Mouse (Mus musculus) kidney, embryonic 16.5 days (tissue): ENCODE results near the gene Zfp61. TPM values are rescaled to one million over a fixed set of nuclear protein-coding genes. Genes with fewer than 3 reads are reported as not detected.

Experiments used
- ATAC-seq: fragments of 200-750 bp; cut with Nextera tagmentation; 2 replicates; pipeline ENCODE4 v1.8.0; 2017; ENCODE audit warnings: moderate TSS enrichment; ENCODE audit not compliant: low FRiP score, low TSS enrichment
- H3K27ac ChIP-seq: fragments of 300-500 bp; sonication (generic); 2 replicates; pipeline ENCODE4 v1.5.1; 2014; ENCODE audit warnings: low read length
- H3K27me3 ChIP-seq: fragments of 300-500 bp; sonication (generic); 2 replicates; pipeline ENCODE4 v1.6.1; 2014; ENCODE audit warnings: low read length, control low read depth, mixed read lengths; ENCODE audit not compliant: insufficient read depth
- H3K36me3 ChIP-seq: fragments of 300-500 bp; sonication (generic); 2 replicates; pipeline ENCODE4 v1.6.1; 2014; ENCODE audit warnings: low read length, control low read depth, mixed read lengths; ENCODE audit not compliant: insufficient read depth
- H3K4me1 ChIP-seq: fragments of 300-500 bp; sonication (generic); 2 replicates; pipeline ENCODE4 v1.6.1; 2014; ENCODE audit warnings: low read length, control low read depth, mixed read lengths; ENCODE audit not compliant: insufficient read depth
- H3K4me2 ChIP-seq: fragments of 300-500 bp; sonication (generic); replicated peaks from 2 replicates; pipeline ENCODE4 v1.6.1; 2014; ENCODE audit warnings: low read depth, low read length
- H3K4me3 ChIP-seq: fragments of 300-500 bp; sonication (generic); 2 replicates; pipeline ENCODE4 v1.5.1; 2014; ENCODE audit warnings: mild to moderate bottlenecking, low read length
- H3K9ac ChIP-seq: fragments of 300-500 bp; sonication (generic); replicated peaks from 2 replicates; pipeline ENCODE4 v1.6.1; 2014; ENCODE audit warnings: low read length
- H3K9me3 ChIP-seq: fragments of 300-500 bp; sonication (generic); 2 replicates; pipeline ENCODE4 v1.6.1; 2016; ENCODE audit warnings: low read length, control low read depth
- WGBS: fragments of 180-500 bp; shearing (Covaris S2); extraction: QIAGEN DNeasy Blood & Tissue Kit; methylation state at CpG from one replicate; pipeline ENCODE4 v1.1.7; 2014; 5-methylcytosine and 5-hydroxymethylcytosine counted together
- polyA plus RNA-seq: library from polyadenylated mRNA; unstranded; fragments of >200 nt; fragmentation: Nextera tagmentation; extraction: Ambion mirVana; gene quantifications from 2 replicates; pipeline ENCODE4 v1.2.1, GENCODE M21; 2015

Gene Zfp61
- 43.5 and 44.0 TPM in 2 replicates for polyA plus RNA-seq

DNA sequence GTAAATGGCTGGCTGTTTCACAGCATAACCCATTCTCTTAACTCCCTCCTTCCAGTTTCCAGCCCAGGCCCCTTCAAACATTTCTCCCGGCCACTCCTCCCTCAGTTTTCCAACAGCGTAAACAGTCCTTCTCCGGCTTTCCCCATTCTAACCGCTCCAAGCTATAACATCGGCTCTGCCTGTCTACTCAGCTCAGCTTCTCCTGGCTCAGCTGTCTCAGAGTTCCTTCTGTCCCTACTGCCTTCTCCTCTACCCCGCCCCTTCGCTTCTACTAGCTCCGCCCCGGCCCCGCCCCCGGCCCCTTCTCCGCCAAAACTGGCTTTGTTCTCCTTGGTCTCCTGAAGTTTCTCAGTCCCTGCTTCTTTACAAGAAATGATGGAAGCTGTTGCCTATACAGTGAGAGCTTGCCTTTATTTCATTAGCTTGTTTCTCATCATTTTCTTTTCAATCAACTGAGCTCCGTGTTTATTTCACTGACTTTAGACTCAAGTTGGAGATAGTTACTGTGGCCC, at the start of gene Zfp61:
Gene Zfp61 (minus strand): TSS at position 462 of the 512 bp plus-strand sequence.
- Histone ChIP-seq H3K9me3 (no peaks in the 10 kb centered on the region), H3K4me2 (peak within 1 kb of the TSS; percentile 89), H3K27ac (peak within 1 kb of the TSS; percentile 81), H3K4me1 (peaks cover 19% of the 10 kb centered on the region), H3K36me3 (peaks cover 35% of the 10 kb centered on the region), H3K4me3 (peak within 1 kb of the TSS; percentile 76), H3K9ac (peak within 1 kb of the TSS; percentile 88), H3K27me3 (no peaks in the 10 kb centered on the region)
- 1% methylated on average over 13 of the region's 13 CpGs for WGBS
- peak; percentile 85 for ATAC-seq

GRCm38 (mm10) chr7:24348896-24349295, 47.9 kb upstream of the Zfp61 start, which contains the start of gene Lypd5:
TSS of gene Lypd5 (plus strand) at chr7:24349196.
- WGBS: 38% methylated on average over 6 of the region's 6 CpGs
- Histone ChIP-seq H3K9me3 (no peaks in the 10 kb centered on the region), H3K4me1 (no peaks in the 10 kb centered on the region), H3K9ac (no peak within 1 kb of the TSS), H3K36me3 (no peaks in the 10 kb centered on the region), H3K4me3 (no peak within 1 kb of the TSS), H3K27me3 (no peaks in the 10 kb centered on the region), H3K4me2 (no peak within 1 kb of the TSS), H3K27ac (no peak within 1 kb of the TSS)
- no peak for ATAC-seq

- Histone ChIP-seq H3K9me3 (no peaks in the 10 kb centered on the region), H3K36me3 (no peaks in the 10 kb centered on the region), H3K27me3 (no peaks in the 10 kb centered on the region), H3K9ac (no peak overlapping the region), H3K4me3 (no peak overlapping the region), H3K27ac (no peak overlapping the region), H3K4me2 (no peak overlapping the region), H3K4me1 (no peaks in the 10 kb centered on the region)
- 66% methylated on average over 5 of the region's 5 CpGs for WGBS
- no peak for ATAC-seq
These were observed 45.4 kb upstream of the Zfp61 start for GRCm38 (mm10) chr7:24346444-24346843.

- H3K9ac ChIP-seq: no peak overlapping the region
- H3K27ac ChIP-seq: no peak overlapping the region
- H3K4me3 ChIP-seq: no peak overlapping the region
- no peak for ATAC-seq
- H3K36me3 ChIP-seq: no peaks in the 10 kb centered on the region
- 76% methylated on average over 7 of the region's 7 CpGs for WGBS
- no peaks in the 10 kb centered on the region for H3K9me3 ChIP-seq
- no peaks in the 10 kb centered on the region for H3K4me1 ChIP-seq
- no peaks in the 10 kb centered on the region for H3K27me3 ChIP-seq
- H3K4me2 ChIP-seq: no peak overlapping the region
These were observed 42.8 kb upstream of the Zfp61 start for GRCm38 (mm10) chr7:24343701-24344272.

DNA sequence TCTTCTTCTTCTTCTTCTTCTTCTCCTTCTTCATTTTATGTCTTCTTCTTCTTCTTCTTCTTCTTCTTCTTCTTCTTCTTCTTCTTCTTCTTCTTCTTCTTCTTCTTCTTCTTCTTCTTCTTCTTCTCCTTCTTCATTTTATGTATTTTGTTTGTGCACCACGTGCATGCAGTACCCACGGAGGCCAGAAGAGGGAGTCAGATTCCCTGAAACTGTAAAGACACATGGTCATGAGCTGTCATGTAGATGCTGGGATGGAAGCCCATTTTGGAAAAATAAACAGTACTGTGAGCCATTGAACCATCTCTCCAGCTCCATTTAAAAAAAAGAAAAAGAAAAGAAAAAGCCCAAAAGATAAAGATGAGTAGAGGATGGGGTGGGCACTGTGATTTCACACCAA, 37.2 kb upstream of the Zfp61 start:
- H3K4me2 ChIP-seq: no peak overlapping the region
- no peaks in the 10 kb centered on the region for H3K9me3 ChIP-seq
- no peak overlapping the region for H3K27ac ChIP-seq
- H3K4me3 ChIP-seq: no peak overlapping the region
- no peak for ATAC-seq
- WGBS: 60% methylated on average over 2 of the region's 2 CpGs
- H3K4me1 ChIP-seq: no peaks in the 10 kb centered on the region
- H3K9ac ChIP-seq: no peak overlapping the region
- no peaks in the 10 kb centered on the region for H3K36me3 ChIP-seq
- peaks cover 10% of the 10 kb centered on the region for H3K27me3 ChIP-seq

GRCm38 (mm10) chr7:24335699-24336309, 34.8 kb upstream of the Zfp61 start:
- Histone ChIP-seq H3K4me3 (no peak overlapping the region), H3K27ac (no peak overlapping the region), H3K4me1 (no peaks in the 10 kb centered on the region), H3K36me3 (no peaks in the 10 kb centered on the region), H3K9ac (no peak overlapping the region), H3K9me3 (0 out of 2 replicates have a peak, but pooled peaks cover 2% of the 10 kb centered on the region), H3K27me3 (peaks cover 10% of the 10 kb centered on the region), H3K4me2 (no peak overlapping the region)
- ATAC-seq: no peak
- WGBS: 6% methylated on average over 5 of the region's 5 CpGs

DNA sequence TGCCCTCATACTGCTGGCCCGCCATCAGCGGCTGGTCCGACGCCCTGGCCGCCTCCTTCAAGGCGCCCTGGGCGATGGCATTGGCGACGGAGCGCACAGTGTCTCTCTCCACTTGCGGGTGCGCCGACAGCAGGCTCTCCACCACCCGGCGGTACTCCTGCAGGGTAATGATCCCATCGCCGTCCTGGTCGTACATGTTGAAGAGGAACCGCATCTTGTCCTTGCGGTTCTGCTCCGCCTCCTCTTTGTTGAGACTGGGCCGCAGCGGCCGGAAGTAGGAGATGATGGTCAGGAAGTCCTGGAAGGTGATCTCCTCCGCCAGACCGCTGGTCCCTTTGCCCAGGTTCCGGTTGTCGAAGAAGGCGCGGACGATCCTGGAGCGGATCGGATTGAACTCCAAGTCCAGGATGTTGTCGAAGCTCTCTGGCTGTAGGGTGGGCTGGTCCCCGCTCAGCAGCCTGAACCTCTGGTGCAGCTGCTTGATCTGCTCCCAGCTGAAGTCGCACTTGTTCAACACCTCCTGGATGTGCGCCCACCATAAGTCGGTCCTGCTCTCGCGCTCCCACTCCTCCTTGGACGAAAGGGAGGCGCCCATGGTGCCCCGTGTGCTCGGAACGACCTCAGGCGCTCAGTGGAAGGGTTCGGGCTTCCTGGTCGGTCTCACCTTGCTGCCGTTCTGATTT, 32.4 kb upstream of the Zfp61 start, which contains the start of gene Tescl:
Gene Tescl (minus strand): TSS at position 633 of the 683 bp plus-strand sequence.
- Histone ChIP-seq H3K36me3 (no peaks in the 10 kb centered on the region), H3K4me2 (peak within 1 kb of the TSS; percentile 41), H3K4me3 (peak within 1 kb of the TSS; percentile 19), H3K27me3 (peaks cover 10% of the 10 kb centered on the region), H3K4me1 (no peaks in the 10 kb centered on the region), H3K27ac (no peak within 1 kb of the TSS), H3K9me3 (0 out of 2 replicates have a peak, but pooled peaks cover 2% of the 10 kb centered on the region), H3K9ac (0 out of 2 replicates have a peak within 1 kb of the TSS, but pooled peaks have one; percentile 11)
- 41% methylated on average over 49 of the region's 49 CpGs for WGBS
- no peak for ATAC-seq

DNA sequence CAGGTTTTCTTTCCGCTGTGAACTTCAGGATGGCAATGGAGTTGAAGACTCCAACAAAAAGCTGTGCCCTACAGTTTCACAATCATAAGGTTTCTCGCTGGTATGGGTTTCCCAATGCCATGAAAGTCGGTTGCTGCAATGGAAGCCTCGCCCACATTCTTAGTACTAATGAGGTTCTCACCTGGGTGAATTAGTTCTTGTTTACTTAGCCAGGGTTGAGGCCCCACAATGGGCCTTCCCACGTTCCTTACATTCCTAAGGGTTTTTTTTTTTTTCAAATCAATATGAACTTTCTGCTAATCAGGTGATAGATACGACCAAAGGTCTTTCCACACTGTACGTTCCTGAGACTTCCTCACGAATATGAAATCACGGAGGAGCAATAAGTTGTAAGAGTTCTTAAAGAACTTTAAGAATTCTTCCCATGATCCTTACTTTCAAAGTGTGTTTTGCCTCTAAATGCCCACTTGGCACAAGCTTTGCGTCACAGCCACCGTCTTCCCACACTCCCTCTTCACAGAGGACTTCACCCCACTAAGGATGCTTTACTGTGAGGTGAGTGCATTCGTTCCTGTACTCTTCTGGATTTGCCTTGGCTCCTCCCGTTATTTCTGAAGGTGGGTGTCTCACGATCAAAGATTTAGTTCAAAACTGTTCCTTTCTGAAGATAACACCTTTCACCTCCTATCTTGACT, 26.4 kb upstream of the Zfp61 start:
- no peak overlapping the region for H3K4me3 ChIP-seq
- no peaks in the 10 kb centered on the region for H3K4me1 ChIP-seq
- no peak overlapping the region for H3K27ac ChIP-seq
- WGBS: 81% methylated on average over 14 of the region's 14 CpGs
- H3K9me3 ChIP-seq: peaks cover 16% of the 10 kb centered on the region
- no peak for ATAC-seq
- no peak overlapping the region for H3K9ac ChIP-seq
- no peaks in the 10 kb centered on the region for H3K36me3 ChIP-seq
- H3K27me3 ChIP-seq: no peaks in the 10 kb centered on the region
- no peak overlapping the region for H3K4me2 ChIP-seq

DNA sequence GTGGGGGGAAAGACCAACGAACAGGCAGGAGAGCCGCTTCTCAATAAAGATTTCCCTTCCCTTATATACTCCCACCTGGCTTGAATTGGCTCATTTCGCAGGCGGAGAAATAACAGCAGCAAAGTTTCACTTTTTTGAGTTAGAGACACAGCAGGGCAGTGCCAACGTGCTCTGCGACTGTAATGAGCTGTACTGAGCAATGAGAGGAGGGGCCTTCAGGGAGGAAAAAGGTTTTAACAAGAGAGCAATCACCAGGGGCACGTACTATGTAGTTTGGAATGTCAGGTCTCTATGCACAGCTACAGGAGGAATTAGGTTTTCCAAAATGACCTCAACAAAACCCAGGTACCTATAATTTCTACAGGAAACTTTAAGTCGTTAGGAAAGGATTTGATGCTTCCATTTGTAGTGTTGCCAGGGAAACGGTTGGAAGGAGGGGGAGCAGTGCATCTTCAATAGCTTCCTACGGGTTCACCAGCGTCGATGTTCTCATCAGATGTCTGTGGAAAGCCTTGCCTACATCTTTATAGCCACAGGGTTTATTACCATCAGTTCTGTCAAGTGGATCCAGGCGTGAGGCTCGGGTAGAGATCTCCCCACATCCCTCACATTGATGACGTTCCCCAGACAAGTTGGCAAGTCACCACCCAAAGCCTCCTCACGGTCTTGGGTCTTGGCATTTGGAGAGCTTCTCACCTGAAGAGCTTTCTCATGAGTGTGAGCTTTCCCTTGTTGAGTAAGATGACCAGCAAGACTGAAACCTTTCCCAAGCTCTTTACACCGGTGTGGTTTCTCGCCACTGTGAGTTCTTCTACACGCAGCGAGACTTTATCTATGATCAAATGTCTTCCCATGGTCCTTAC, 25.5 kb upstream of the Zfp61 start:
- H3K27me3 ChIP-seq: no peaks in the 10 kb centered on the region
- H3K9me3 ChIP-seq: peaks cover 16% of the 10 kb centered on the region
- 0 out of 2 replicates have a peak, but pooled peaks have one; percentile 39 for ATAC-seq
- no peak overlapping the region for H3K27ac ChIP-seq
- H3K4me3 ChIP-seq: peak overlapping the region; percentile 39
- 43% methylated on average over 20 of the region's 20 CpGs for WGBS
- H3K4me2 ChIP-seq: peak overlapping the region; percentile 59
- H3K9ac ChIP-seq: peak overlapping the region; percentile 56
- no peaks in the 10 kb centered on the region for H3K36me3 ChIP-seq
- no peaks in the 10 kb centered on the region for H3K4me1 ChIP-seq
